Mouse (Mus musculus): ENCODE measurements around the gene Fzr1. TPM values are rescaled to one million over a fixed set of nuclear protein-coding genes. Genes with fewer than 3 reads are reported as not detected.

Fzr1 gene
- total and polyA plus RNA-seq, 3 experiments: 20.7 to 115 TPM; not detected in 1

GRCm38 (mm10) chr10:81320550-81321347, 57.6 kb downstream of the Fzr1 start, which contains the start of gene Cactin:
TSS of gene Cactin (plus strand) at chr10:81321103.
- Histone ChIP-seq H3K4me3 (ENCODE audit: control insufficient read depth in 1 of 2, insufficient read depth in 1 of 2, low read depth in 2 of 2, low read length in 2 of 2) (peak within 1 kb of the TSS; percentile 85 to 86), H3K4me1 (ENCODE audit: control insufficient read depth in 1 of 2, insufficient read depth in 2 of 2, low read length in 2 of 2) (peaks cover 0 to 12% of the 10 kb centered on the region in 2 experiments; a peak in 3 of 4 replicates), H3K9me3 (replicated peaks; ENCODE audit: insufficient read depth, low read length) (no peaks in the 10 kb centered on the region), H3K9ac (ENCODE audit: control insufficient read depth, low read depth, low read length, poor library complexity, severe bottlenecking) (peak within 1 kb of the TSS; percentile 93), H3K36me3 (ENCODE audit: control insufficient read depth in 1 of 2, insufficient read depth in 2 of 2, low read length in 2 of 2) (peaks cover 2 to 6% of the 10 kb centered on the region in 2 experiments; a peak in 2 of 4 replicates), H3K79me2 (ENCODE audit: control insufficient read depth, insufficient read depth, low read length, poor library complexity) (peaks cover 20% of the 10 kb centered on the region), H3K27ac (ENCODE audit: control insufficient read depth, low read depth, low read length) (peak within 1 kb of the TSS; percentile 96), H3K27me3 (ENCODE audit: control insufficient read depth in 1 of 2, insufficient read depth in 2 of 2, low read length in 2 of 2) (no peaks in the 10 kb centered on the region)
- DNase-seq (ENCODE audit: low read depth, low spot score): peak; percentile 100
- no peak for TF ChIP-seq TAL1 (IDR thresholded peaks at IDR 0.05; ENCODE audit: low read length)
- TF ChIP-seq MEF2A (IDR thresholded peaks at IDR 0.05; ENCODE audit: extremely low read depth, insufficient replicate concordance, low read depth, low read length, poor library complexity, severe bottlenecking): no peak
- peak; percentile 92 for TF ChIP-seq KAT2A (conservative IDR thresholded peaks at IDR 0.05; ENCODE audit: low read depth, low read length)
- no peak for TF ChIP-seq GABPA (IDR thresholded peaks at IDR 0.05; ENCODE audit: low read depth, low read length)
- TF ChIP-seq ZNF384 (IDR thresholded peaks at IDR 0.05; ENCODE audit: low read depth, low read length): no peak
- no peak for TF ChIP-seq USF1 (IDR thresholded peaks at IDR 0.05; ENCODE audit: low read depth, low read length)
- TF ChIP-seq MAFK (IDR thresholded peaks at IDR 0.05; ENCODE audit: borderline replicate concordance, low read depth, low read length): no peak
- no peak for TF ChIP-seq RCOR1 (IDR thresholded peaks at IDR 0.05; ENCODE audit: low read depth, low read length)
- no peak for TF ChIP-seq UBTF (IDR thresholded peaks at IDR 0.05; ENCODE audit: borderline replicate concordance, insufficient read depth, low read depth, low read length)
- no peak for TF ChIP-seq BHLHE40 (IDR thresholded peaks at IDR 0.05; ENCODE audit: borderline replicate concordance, low read depth, low read length)
- TF ChIP-seq SMC3 (IDR thresholded peaks at IDR 0.05; ENCODE audit: low read depth, low read length): no peak
- TF ChIP-seq CHD2 (IDR thresholded peaks at IDR 0.05; ENCODE audit: low read length): no peak
- TF ChIP-seq SIN3A (IDR thresholded peaks at IDR 0.05; ENCODE audit: low read length): peak; percentile 96
- TF ChIP-seq MXI1 (IDR thresholded peaks at IDR 0.05; ENCODE audit: low read depth, low read length): peak; percentile 81
- TF ChIP-seq ZKSCAN1 (IDR thresholded peaks at IDR 0.05; ENCODE audit: low read depth, low read length): no peak
- no peak for TF ChIP-seq USF2 (IDR thresholded peaks at IDR 0.05; ENCODE audit: borderline replicate concordance in 1 of 2, insufficient read depth in 1 of 2, low read depth in 1 of 2, low read length in 2 of 2)
- no peak for TF ChIP-seq RAD21 (IDR thresholded peaks at IDR 0.05; ENCODE audit: low read depth, low read length)
- peak; percentile 71 for TF ChIP-seq GATA1 (IDR thresholded peaks at IDR 0.05; ENCODE audit: low read depth, low read length)
- TF ChIP-seq EP300 (IDR thresholded peaks at IDR 0.05; ENCODE audit: low read depth in 1 of 2, low read length in 2 of 2): no peak
- TF ChIP-seq E2F4 (IDR thresholded peaks at IDR 0.05; ENCODE audit: borderline replicate concordance, low read depth, low read length): peak; percentile 94
- TF ChIP-seq MAZ (IDR thresholded peaks at IDR 0.05; ENCODE audit: low read depth, low read length): no peak
- TF ChIP-seq POLR2AphosphoS5 (IDR thresholded peaks at IDR 0.05; ENCODE audit: borderline replicate concordance, low read depth, low read length): no peak
- no peak for TF ChIP-seq ETS1 (IDR thresholded peaks at IDR 0.05; ENCODE audit: low read depth, low read length)
- peak; percentile 90 for TF ChIP-seq NELFE (IDR thresholded peaks at IDR 0.05; ENCODE audit: low read depth, low read length)
- peak; percentile 76 for TF ChIP-seq TBP (IDR thresholded peaks at IDR 0.05; ENCODE audit: low read depth, low read length)
- TF ChIP-seq NRF1 (IDR thresholded peaks at IDR 0.05; ENCODE audit: insufficient read depth, low read depth, low read length, poor library complexity, severe bottlenecking): peak; percentile 98
- no peak; a peak in 1 of 6 replicates for TF ChIP-seq CTCF (IDR thresholded peaks at IDR 0.05 in 2 of 3, conservative IDR thresholded peaks at IDR 0.05 in 1 of 3; ENCODE audit: control insufficient read depth in 1 of 3, insufficient read depth in 1 of 3, low read depth in 2 of 3, low read length in 3 of 3, poor library complexity in 1 of 3, severe bottlenecking in 1 of 3)
- TF ChIP-seq POLR2A (IDR thresholded peaks at IDR 0.05; ENCODE audit: control insufficient read depth in 1 of 2, insufficient read depth in 1 of 2, low read depth in 1 of 2, low read length in 2 of 2, poor library complexity in 1 of 2): peak; percentile 80 to 84; a peak in 3 of 4 replicates
- no peak for TF ChIP-seq CHD1 (IDR thresholded peaks at IDR 0.05; ENCODE audit: low read depth, low read length)
- TF ChIP-seq HCFC1 (IDR thresholded peaks at IDR 0.05; ENCODE audit: low read depth, low read length): peak; percentile 97
- peak; percentile 84 for TF ChIP-seq MYC (IDR thresholded peaks at IDR 0.05; ENCODE audit: low read depth, low read length)
- no peak for TF ChIP-seq ZMIZ1 (IDR thresholded peaks at IDR 0.05; ENCODE audit: low read depth, low read length)
- TF ChIP-seq MYB (IDR thresholded peaks at IDR 0.05; ENCODE audit: low read depth, low read length): no peak
- peak; percentile 49 for TF ChIP-seq TCF12 (IDR thresholded peaks at IDR 0.05; ENCODE audit: low read depth, low read length)
- 0 out of 2 replicates have a peak, but pooled peaks have one; percentile 6 for TF ChIP-seq ZC3H11A (IDR thresholded peaks at IDR 0.05; ENCODE audit: low read depth, low read length)

Data from MEL (cell line).